Mouse (Mus musculus) ES-E14 (cell line): ENCODE measurements around the gene Lingo3. TPM values are rescaled to one million over a fixed set of nuclear protein-coding genes. Genes with fewer than 3 reads are reported as not detected.

Source experiments
- DNase-seq: peaks from one replicate; pipeline ENCODE4 v3.0.0-alpha.2; 2013; ENCODE audit warnings: low read depth, low spot score
- H3K27ac ChIP-seq: 2 replicates; pipeline ENCODE4 v1.5.1; 2012; ENCODE audit warnings: low read depth, mild to moderate bottlenecking, low read length, moderate library complexity, mixed read lengths; ENCODE audit not compliant: poor library complexity, insufficient read depth, severe bottlenecking
- H3K36me3 ChIP-seq: 2 replicates; pipeline ENCODE4 v1.6.1; 2012; ENCODE audit warnings: mild to moderate bottlenecking, low read length, moderate library complexity, mixed read lengths; ENCODE audit not compliant: control insufficient read depth, poor library complexity, insufficient read depth, severe bottlenecking
- H3K4me1 ChIP-seq, 2 experiments: fragments of 150-350 bp in 1 of 2; sonication (generic) in 1 of 2; 2 replicates each; pipeline ENCODE4 v1.6.1; 2012; ENCODE audit warnings: low read length in 2 of 2, mild to moderate bottlenecking in 1 of 2, mixed read lengths in 1 of 2; ENCODE audit not compliant: control insufficient read depth in 2 of 2, insufficient read depth in 2 of 2, poor library complexity in 1 of 2
- H3K4me3 ChIP-seq, 2 experiments: fragments of 150-350 bp in 1 of 2; sonication (generic) in 1 of 2; 2 replicates each; pipeline ENCODE4 v1.5.1; 2012; ENCODE audit warnings: low read length in 2 of 2, low read depth in 1 of 2, mild to moderate bottlenecking in 1 of 2, mixed read lengths in 1 of 2; ENCODE audit not compliant: insufficient read depth in 1 of 2, poor library complexity in 1 of 2, severe bottlenecking in 1 of 2
- H3K9ac ChIP-seq: 2 replicates; pipeline ENCODE4 v1.6.1; 2012; ENCODE audit warnings: low read depth, mild to moderate bottlenecking, low read length, mixed read lengths; ENCODE audit not compliant: poor library complexity, insufficient read depth, severe bottlenecking
- H3K9me3 ChIP-seq: fragments of 150-350 bp; sonication (generic); 2 replicates; pipeline ENCODE4 v1.6.1; 2012; ENCODE audit warnings: low read depth, mild to moderate bottlenecking, low read length; ENCODE audit not compliant: control insufficient read depth, insufficient read depth
- CHD2 ChIP-seq: IDR thresholded peaks from 2 replicates; pipeline ENCODE4 v1.6.1; 2014; ENCODE audit warnings: mild to moderate bottlenecking, low read depth, low read length, inconsistent platforms
- HCFC1 ChIP-seq: IDR thresholded peaks from 2 replicates; pipeline ENCODE4 v1.6.1; 2012; ENCODE audit warnings: low read length, inconsistent platforms, borderline replicate concordance; ENCODE audit not compliant: insufficient read depth
- MAFK ChIP-seq: IDR thresholded peaks from 2 replicates; pipeline ENCODE4 v1.6.1; 2014; ENCODE audit warnings: mild to moderate bottlenecking, low read depth, low read length, inconsistent platforms; ENCODE audit not compliant: insufficient read depth
- ZC3H11A ChIP-seq: IDR thresholded peaks from 2 replicates; pipeline ENCODE4 v1.6.1; 2012; ENCODE audit warnings: low read depth, mild to moderate bottlenecking, inconsistent platforms, low read length, borderline replicate concordance
- ZNF384 ChIP-seq: IDR thresholded peaks from 2 replicates; pipeline ENCODE4 v1.6.1; 2012; ENCODE audit warnings: low read depth, low read length, inconsistent platforms
- in situ Hi-C, 2 experiments: fragments of 600-800 bp; cut with MboI; formaldehyde crosslinking; loops; one replicate each; pipeline ENCODE4 v1.15.1; 2025; ENCODE audit warnings: low sequenced_read_pairs in 2 of 2, inconsistent platforms in 1 of 2; ENCODE audit not compliant: unreplicated experiment in 2 of 2
- total RNA-seq: library from RNA; depleted of rRNA; stranded (reverse); fragments of 300-350 nt; gene quantifications from 2 replicates; pipeline ENCODE4 v1.2.3, GENCODE M21; 2012

Lingo3 gene
- total RNA-seq, 1 experiment: 2.4 TPM

GRCm38 (mm10) chr10:80848571-80848970, 4.7 kb upstream of the Lingo3 start:
- in situ Hi-C loops: no loop called here
- Histone ChIP-seq H3K9ac (no peak overlapping the region), H3K4me3 (no peak overlapping the region), H3K27ac (no peak overlapping the region), H3K4me1 (peaks cover 0 to 5% of the 10 kb centered on the region in 2 experiments; a peak in 1 of 4 replicates), H3K36me3 (peaks cover 16% of the 10 kb centered on the region), H3K9me3 (no peaks in the 10 kb centered on the region)
- DNase-seq: peak; percentile 97
- TF ChIP-seq ZNF384 (no peak), ZC3H11A (no peak), MAFK (no peak)

GRCm38 (mm10) chr10:80845732-80846131, 1.9 kb upstream of the Lingo3 start:
- no peak overlapping the region for H3K4me3 ChIP-seq
- H3K4me1 ChIP-seq: peaks cover 0 to 5% of the 10 kb centered on the region in 2 experiments; a peak in 1 of 4 replicates
- H3K9me3 ChIP-seq: no peaks in the 10 kb centered on the region
- H3K36me3 ChIP-seq: no peaks in the 10 kb centered on the region
- TF ChIP-seq ZC3H11A: no peak
- no peak for TF ChIP-seq HCFC1
- no peak for TF ChIP-seq MAFK
- TF ChIP-seq ZNF384: no peak
- no peak for TF ChIP-seq CHD2
- H3K27ac ChIP-seq: no peak overlapping the region
- DNase-seq: no peak
- in situ Hi-C loops: no loop called here
- H3K9ac ChIP-seq: no peak overlapping the region

- in situ Hi-C loops: no loop called here
- Histone ChIP-seq H3K4me3 (no peak overlapping the region), H3K4me1 (peaks cover 0 to 5% of the 10 kb centered on the region in 2 experiments; a peak in 1 of 4 replicates), H3K9ac (no peak overlapping the region), H3K9me3 (no peaks in the 10 kb centered on the region), H3K27ac (no peak overlapping the region), H3K36me3 (no peaks in the 10 kb centered on the region)
- DNase-seq: no peak
- TF ChIP-seq CHD2: no peak
- no peak for TF ChIP-seq ZC3H11A
- TF ChIP-seq HCFC1: no peak
- TF ChIP-seq ZNF384: no peak
- TF ChIP-seq MAFK: no peak
Measured at GRCm38 (mm10) chr10:80845055-80845693, 1.3 kb upstream of the Lingo3 start.

- Histone ChIP-seq H3K27ac (no peak overlapping the region), H3K9me3 (no peaks in the 10 kb centered on the region), H3K36me3 (no peaks in the 10 kb centered on the region), H3K9ac (peak overlapping the region; percentile 49), H3K4me3 (peak overlapping the region; percentile 62 to 70), H3K4me1 (peaks cover 0 to 5% of the 10 kb centered on the region in 2 experiments; a peak in 1 of 4 replicates)
- TF ChIP-seq MAFK (no peak), HCFC1 (no peak), ZNF384 (no peak), CHD2 (no peak), ZC3H11A (no peak)
- in situ Hi-C loops: no loop called here
- no peak for DNase-seq
Measured at GRCm38 (mm10) chr10:80843087-80843930, 530 bp downstream of the Lingo3 start.
